Mouse (Mus musculus) kidney, postnatal 0 days (tissue): ENCODE data around the gene Fam71f1. TPM values are rescaled to one million over a fixed set of nuclear protein-coding genes. Genes with fewer than 3 reads are reported as not detected.
"Not testable (repeated sequence)": the region's sequence is repeated elsewhere in the genome, so short reads cannot be mapped to it uniquely, and the experiment has no call there.

Experiments used
- ATAC-seq: fragments of 200-750 bp; cut with Nextera tagmentation; replicated peaks from 2 replicates; pipeline ENCODE4 v1.8.0; 2017; ENCODE audit warnings: low read depth, moderate number of reproducible peaks, moderate TSS enrichment, moderate library complexity; ENCODE audit not compliant: low FRiP score
- DNase-seq: peaks from one replicate; pipeline ENCODE4 v3.0.0-alpha.2; 2016; ENCODE audit warnings: low spot score
- H3K27ac ChIP-seq: fragments of 300-500 bp; sonication (generic); 2 replicates; pipeline ENCODE4 v1.5.1; 2014; ENCODE audit warnings: mild to moderate bottlenecking
- H3K27me3 ChIP-seq: fragments of 300-500 bp; sonication (generic); 2 replicates; pipeline ENCODE4 v1.6.1; 2014; ENCODE audit warnings: low read length, mixed read lengths; ENCODE audit not compliant: insufficient read depth
- H3K36me3 ChIP-seq: fragments of 300-500 bp; sonication (generic); 2 replicates; pipeline ENCODE4 v1.6.1; 2014; ENCODE audit warnings: low read length, mixed read lengths; ENCODE audit not compliant: insufficient read depth
- H3K4me1 ChIP-seq: fragments of 300-500 bp; sonication (generic); replicated peaks from 2 replicates; pipeline ENCODE4 v1.6.1; 2014; ENCODE audit warnings: antibody characterized with exemption, low read length, mixed read lengths; ENCODE audit not compliant: insufficient read depth
- H3K4me2 ChIP-seq: fragments of 300-500 bp; sonication (generic); 2 replicates; pipeline ENCODE4 v1.6.1; 2014; ENCODE audit warnings: mild to moderate bottlenecking, low read length, moderate library complexity, mixed read lengths
- H3K4me3 ChIP-seq: fragments of 300-500 bp; sonication (generic); replicated peaks from 2 replicates; pipeline ENCODE4 v1.5.1; 2014; ENCODE audit warnings: low read depth, low read length
- H3K9ac ChIP-seq: fragments of 300-500 bp; sonication (generic); 2 replicates; pipeline ENCODE4 v1.6.1; 2014; ENCODE audit warnings: low read depth, low read length
- H3K9me3 ChIP-seq: fragments of 300-500 bp; sonication (generic); replicated peaks from 2 replicates; pipeline ENCODE4 v1.6.1; 2016; ENCODE audit warnings: low read length, inconsistent platforms, mixed read lengths
- CTCF ChIP-seq: IDR thresholded peaks from 2 replicates; pipeline ENCODE4 v1.5.1; 2016; ENCODE audit warnings: antibody characterized with exemption, low read depth, mild to moderate bottlenecking, moderate library complexity
- WGBS: fragments of 180-500 bp; shearing (Covaris S2); extraction: QIAGEN DNeasy Blood & Tissue Kit; methylation state at CpG from one replicate; pipeline ENCODE4 v1.1.7; 2014; 5-methylcytosine and 5-hydroxymethylcytosine counted together
- polyA plus RNA-seq: library from polyadenylated mRNA; unstranded; fragments of >200 nt; fragmentation: Nextera tagmentation; extraction: Ambion mirVana; gene quantifications from 2 replicates; pipeline ENCODE4 v1.2.1, GENCODE M21; 2015

The Fam71f1 gene
- polyA plus RNA-seq, 1 experiment from 2014 or later, result not detected

GRCm38 (mm10) chr6:29321586-29321985, 2.6 kb downstream of the Fam71f1 start:
- Histone ChIP-seq H3K9ac (no peak overlapping the region), H3K4me3 (no peak overlapping the region), H3K36me3 (no peaks in the 10 kb centered on the region), H3K4me1 (0 out of 2 replicates have a peak, but pooled peaks cover 3% of the 10 kb centered on the region), H3K4me2 (no peak overlapping the region), H3K9me3 (no peaks in the 10 kb centered on the region), H3K27ac (no peak overlapping the region), H3K27me3 (no peaks in the 10 kb centered on the region)
- ATAC-seq (no peak), DNase-seq (no peak)
- no peak for TF ChIP-seq CTCF
- 70% methylated on average over 6 of the region's 6 CpGs for WGBS

- TF ChIP-seq CTCF, result no peak
- WGBS, result 92% methylated on average over 7 of the region's 7 CpGs
- DNase-seq (no peak), ATAC-seq (no peak)
- Histone ChIP-seq H3K4me2 (no peak overlapping the region), H3K4me1 (0 out of 2 replicates have a peak, but pooled peaks cover 3% of the 10 kb centered on the region), H3K27ac (no peak overlapping the region), H3K9ac (no peak overlapping the region), H3K36me3 (no peaks in the 10 kb centered on the region), H3K9me3 (no peaks in the 10 kb centered on the region), H3K4me3 (no peak overlapping the region), H3K27me3 (no peaks in the 10 kb centered on the region)
Measured at GRCm38 (mm10) chr6:29322147-29322546, 3.2 kb downstream of the Fam71f1 start.

GRCm38 (mm10) chr6:29322735-29323134, 3.8 kb downstream of the Fam71f1 start:
- ATAC-seq (no peak), DNase-seq (no peak)
- Histone ChIP-seq H3K9ac (no peak overlapping the region), H3K4me1 (0 out of 2 replicates have a peak, but pooled peaks cover 3% of the 10 kb centered on the region), H3K27ac (no peak overlapping the region), H3K27me3 (no peaks in the 10 kb centered on the region), H3K4me2 (no peak overlapping the region), H3K36me3 (no peaks in the 10 kb centered on the region), H3K4me3 (no peak overlapping the region), H3K9me3 (no peaks in the 10 kb centered on the region)
- TF ChIP-seq CTCF, result no peak
- 83% methylated on average over 4 of the region's 4 CpGs for WGBS

- Histone ChIP-seq H3K4me1 (no peaks in the 10 kb centered on the region), H3K9me3 (no peaks in the 10 kb centered on the region), H3K36me3 (no peaks in the 10 kb centered on the region), H3K27ac (no peak overlapping the region), H3K4me3 (no peak overlapping the region), H3K27me3 (no peaks in the 10 kb centered on the region), H3K9ac (no peak overlapping the region), H3K4me2 (no peak overlapping the region)
- no peak for TF ChIP-seq CTCF
- DNase-seq (no peak), ATAC-seq (no peak)
- WGBS, result 87% methylated on average over 9 of the region's 9 CpGs
Measured at GRCm38 (mm10) chr6:29326961-29327360, 8.0 kb downstream of the Fam71f1 start.

- Histone ChIP-seq H3K36me3 (no peaks in the 10 kb centered on the region), H3K4me1 (no peaks in the 10 kb centered on the region), H3K9ac (no peak overlapping the region), H3K27me3 (no peaks in the 10 kb centered on the region), H3K4me2 (no peak overlapping the region), H3K27ac (no peak overlapping the region), H3K9me3 (no peaks in the 10 kb centered on the region), H3K4me3 (no peak overlapping the region)
- DNase-seq (peak; percentile 37), ATAC-seq (0 out of 2 replicates have a peak, but pooled peaks have one; percentile 43)
- no peak for TF ChIP-seq CTCF
- WGBS, result 41% methylated on average over 4 of the region's 4 CpGs
Measured at GRCm38 (mm10) chr6:29329514-29329913, 10.6 kb downstream of the Fam71f1 start.

- H3K4me2 ChIP-seq, H3K9ac ChIP-seq, H3K9me3 ChIP-seq, H3K36me3 ChIP-seq, H3K27me3 ChIP-seq, H3K4me3 ChIP-seq, ATAC-seq, DNase-seq, H3K4me1 ChIP-seq, H3K27ac ChIP-seq: not testable (repeated sequence)
- WGBS, result 95% methylated on average over 2 of the region's 2 CpGs
Measured at GRCm38 (mm10) chr6:29346512-29346911, 27.6 kb downstream of the Fam71f1 start.

- no peaks in the 10 kb centered on the region for H3K36me3 ChIP-seq
- peak overlapping the region; percentile 83 for H3K27ac ChIP-seq
- TF ChIP-seq CTCF, result no peak
- no peaks in the 10 kb centered on the region for H3K9me3 ChIP-seq
- ATAC-seq (no peak), DNase-seq (no peak)
- H3K9ac ChIP-seq, result peak overlapping the region; percentile 97
- 38% methylated on average over 7 of the region's 7 CpGs for WGBS
- 0 out of 2 replicates have a peak, but pooled peaks cover 3% of the 10 kb centered on the region for H3K4me1 ChIP-seq
- peak overlapping the region; percentile 98 for H3K4me3 ChIP-seq
- no peaks in the 10 kb centered on the region for H3K27me3 ChIP-seq
- H3K4me2 ChIP-seq, result peak overlapping the region; percentile 60
Measured at GRCm38 (mm10) chr6:29347189-29347588, 28.2 kb downstream of the Fam71f1 start.
